Mouse (Mus musculus): ENCODE data around the gene Olfr596. TPM values are rescaled to one million over a fixed set of nuclear protein-coding genes. Genes with fewer than 3 reads are reported as not detected.
"Not testable (repeated sequence)": the region's sequence is repeated elsewhere in the genome, so short reads cannot be mapped to it uniquely, and the experiment has no call there.

Olfr596 gene
- not detected for total RNA-seq (2021)
- long read RNA-seq, experiment 1, result 0 reads
- long read RNA-seq, experiment 2, result 0 reads

- DNase-seq, result not testable (repeated sequence)
Observed at GRCm38 (mm10) chr7:103305348-103305747, at the start of gene Olfr596. Gene Olfr596, plus strand, starts transcription at chr7:103305648.

- not testable (repeated sequence) for DNase-seq
Observed at GRCm38 (mm10) chr7:103316015-103316414, 10.6 kb downstream of the Olfr596 start, which contains the start of gene Olfr597. Gene Olfr597, plus strand, starts transcription at chr7:103316315.

- no peak for DNase-seq
Observed at GRCm38 (mm10) chr7:103323268-103323667, 17.8 kb downstream of the Olfr596 start, which contains the start of gene Olfr598. Gene Olfr598, plus strand, starts transcription at chr7:103323568.

GRCm38 (mm10) chr7:103335617-103336016 lies 30.2 kb downstream of the Olfr596 start, which contains the start of gene Olfr599:
Gene Olfr599, plus strand, starts transcription at chr7:103335917.
- no peak for DNase-seq

- no peak for DNase-seq
Observed at GRCm38 (mm10) chr7:103349569-103349968, 44.1 kb downstream of the Olfr596 start, which contains the start of gene Olfr600. Gene Olfr600, minus strand, starts transcription at chr7:103349669.

Small RNA genes lying within 50 kb of the gene (microRNA-seq; reads per million reads assigned to microRNA genes)
- gene Gm23550 (not detected), gene Gm25171 (not detected)

Other genes with a start within 250 kb of the Olfr596 start
- gene Olfr584, start 223.8 kb upstream of the Olfr596 start, total RNA-seq (2021), result not detected
- not detected for gene Olfr585, start 207.9 kb upstream of the Olfr596 start, total RNA-seq (2021)
- not detected for gene Olfr586, start 180.0 kb upstream of the Olfr596 start, total RNA-seq (2021)
- gene Olfr588-ps1, start 164.8 kb upstream of the Olfr596 start, total RNA-seq (2021), result not detected
- gene Olfr589, start 149.3 kb upstream of the Olfr596 start, total RNA-seq (2021), result not detected
- not detected for gene Olfr591, start 127.3 kb upstream of the Olfr596 start, total RNA-seq (2021)
- not detected for gene Olfr592, start 120.8 kb upstream of the Olfr596 start, total RNA-seq (2021)
- gene Olfr593, start 93.8 kb upstream of the Olfr596 start, total RNA-seq (2021), result not detected
- gene Olfr594, start 88.7 kb upstream of the Olfr596 start, total RNA-seq (2021), result not detected
- gene Usp17ld, start 53.1 kb upstream of the Olfr596 start, total RNA-seq (2021), result not detected
- not detected for gene Olfr597, start 10.7 kb downstream of the Olfr596 start, total RNA-seq (2021)
- not detected for gene Olfr598, start 17.9 kb downstream of the Olfr596 start, total RNA-seq (2021)
- gene Olfr599, start 30.3 kb downstream of the Olfr596 start, total RNA-seq (2021), result not detected
- gene Olfr600, start 44.0 kb downstream of the Olfr596 start, total RNA-seq (2021), result not detected
- not detected for gene Olfr601, start 57.0 kb downstream of the Olfr596 start, total RNA-seq (2021)
- gene Olfr603, start 80.5 kb downstream of the Olfr596 start, total RNA-seq (2021), result not detected
- gene Usp17lc, start 109.4 kb downstream of the Olfr596 start, total RNA-seq (2021), result not detected
- gene Olfr605, start 139.8 kb downstream of the Olfr596 start, total RNA-seq (2021), result not detected
- not detected for gene Olfr606, start 143.4 kb downstream of the Olfr596 start, total RNA-seq (2021)
- not detected for gene Olfr607, start 158.5 kb downstream of the Olfr596 start, total RNA-seq (2021)
- not detected for gene Olfr608, start 164.2 kb downstream of the Olfr596 start, total RNA-seq (2021)
- gene Olfr609, start 192.4 kb downstream of the Olfr596 start, total RNA-seq (2021), result not detected
- not detected for gene Olfr610, start 206.5 kb downstream of the Olfr596 start, total RNA-seq (2021)
- not detected for gene Olfr611, start 215.2 kb downstream of the Olfr596 start, total RNA-seq (2021)
- gene Olfr612, start 237.1 kb downstream of the Olfr596 start, total RNA-seq (2021), result not detected
- gene Olfr613, start 242.4 kb downstream of the Olfr596 start, total RNA-seq (2021), result not detected

Data from adrenal gland, postnatal 10 days (tissue).